Mouse (Mus musculus): ENCODE data around the gene B3gnt3. TPM values are rescaled to one million over a fixed set of nuclear protein-coding genes. Genes with fewer than 3 reads are reported as not detected.
A peak's percentile ranks its signal among the peaks of the same experiment; 100 is the strongest.

The B3gnt3 gene
- total and polyA plus RNA-seq, 3 experiments: 0.19 to 0.84 TPM; not detected in 1

- no peaks in the 10 kb centered on the region for H3K79me2 ChIP-seq (ENCODE audit: control insufficient read depth, insufficient read depth, low read length, poor library complexity)
- TF ChIP-seq HCFC1 (IDR thresholded peaks at IDR 0.05; ENCODE audit: low read depth, low read length): no peak
- no peak for TF ChIP-seq SIN3A (IDR thresholded peaks at IDR 0.05; ENCODE audit: low read length)
- TF ChIP-seq ZC3H11A (IDR thresholded peaks at IDR 0.05; ENCODE audit: low read depth, low read length): no peak
- TF ChIP-seq POLR2AphosphoS2 (IDR thresholded peaks at IDR 0.05; ENCODE audit: low read length): no peak
- no peak for TF ChIP-seq SMC3 (IDR thresholded peaks at IDR 0.05; ENCODE audit: low read depth, low read length)
- TF ChIP-seq MYC (IDR thresholded peaks at IDR 0.05; ENCODE audit: low read depth, low read length): no peak
- TF ChIP-seq MAZ (IDR thresholded peaks at IDR 0.05; ENCODE audit: low read depth, low read length): no peak
- no peak for TF ChIP-seq POLR2AphosphoS5 (IDR thresholded peaks at IDR 0.05; ENCODE audit: borderline replicate concordance, low read depth, low read length)
- TF ChIP-seq TBP (IDR thresholded peaks at IDR 0.05; ENCODE audit: low read depth, low read length): no peak
- TF ChIP-seq CHD2 (IDR thresholded peaks at IDR 0.05; ENCODE audit: low read length): no peak
- TF ChIP-seq ELF1 (IDR thresholded peaks at IDR 0.05; ENCODE audit: low read depth, low read length): no peak
- no peak for TF ChIP-seq MEF2A (IDR thresholded peaks at IDR 0.05; ENCODE audit: extremely low read depth, insufficient replicate concordance, low read depth, low read length, poor library complexity, severe bottlenecking)
- no peak for TF ChIP-seq GABPA (IDR thresholded peaks at IDR 0.05; ENCODE audit: low read depth, low read length)
- no peak for TF ChIP-seq NRF1 (IDR thresholded peaks at IDR 0.05; ENCODE audit: insufficient read depth, low read depth, low read length, poor library complexity, severe bottlenecking)
- no peak for TF ChIP-seq CTCF (IDR thresholded peaks at IDR 0.05 in 2 of 3, conservative IDR thresholded peaks at IDR 0.05 in 1 of 3; ENCODE audit: control insufficient read depth in 1 of 3, insufficient read depth in 1 of 3, low read depth in 2 of 3, low read length in 3 of 3, poor library complexity in 1 of 3, severe bottlenecking in 1 of 3)
- TF ChIP-seq CHD1 (IDR thresholded peaks at IDR 0.05; ENCODE audit: low read depth, low read length): no peak
- no peak for TF ChIP-seq GATA1 (IDR thresholded peaks at IDR 0.05; ENCODE audit: low read depth, low read length)
- no peak for TF ChIP-seq USF1 (IDR thresholded peaks at IDR 0.05; ENCODE audit: low read depth, low read length)
- no peak overlapping the region for H3K9ac ChIP-seq (ENCODE audit: control insufficient read depth, low read depth, low read length, poor library complexity, severe bottlenecking)
- H3K27ac ChIP-seq (ENCODE audit: control insufficient read depth, low read depth, low read length): no peak overlapping the region
- no peak overlapping the region for H3K4me3 ChIP-seq (ENCODE audit: control insufficient read depth in 1 of 2, insufficient read depth in 1 of 2, low read depth in 2 of 2, low read length in 2 of 2)
- H3K36me3 ChIP-seq (ENCODE audit: control insufficient read depth in 1 of 2, insufficient read depth in 2 of 2, low read length in 2 of 2): no peaks in the 10 kb centered on the region
- no peaks in the 10 kb centered on the region for H3K4me1 ChIP-seq (ENCODE audit: control insufficient read depth in 1 of 2, insufficient read depth in 2 of 2, low read length in 2 of 2)
- H3K27me3 ChIP-seq (ENCODE audit: control insufficient read depth in 1 of 2, insufficient read depth in 2 of 2, low read length in 2 of 2): no peaks in the 10 kb centered on the region; a peak in 1 of 4 replicates
- no peaks in the 10 kb centered on the region for H3K9me3 ChIP-seq (replicated peaks; ENCODE audit: insufficient read depth, low read length)
- DNase-seq (ENCODE audit: low read depth, low spot score): no peak
These were observed 47.0 kb downstream of the B3gnt3 start for GRCm38 (mm10) chr8:71654600-71654999.

GRCm38 (mm10) chr8:71645510-71645909, 56.1 kb downstream of the B3gnt3 start:
- no peaks in the 10 kb centered on the region; a peak in 1 of 4 replicates for H3K27me3 ChIP-seq (ENCODE audit: control insufficient read depth in 1 of 2, insufficient read depth in 2 of 2, low read length in 2 of 2)
- H3K9me3 ChIP-seq (replicated peaks; ENCODE audit: insufficient read depth, low read length): no peaks in the 10 kb centered on the region
- no peak for DNase-seq (ENCODE audit: low read depth, low spot score)
- no peak overlapping the region for H3K4me3 ChIP-seq (ENCODE audit: control insufficient read depth in 1 of 2, insufficient read depth in 1 of 2, low read depth in 2 of 2, low read length in 2 of 2)
- no peaks in the 10 kb centered on the region for H3K79me2 ChIP-seq (ENCODE audit: control insufficient read depth, insufficient read depth, low read length, poor library complexity)
- 0 out of 2 replicates have a peak, but pooled peaks have one; percentile 8 for TF ChIP-seq USF1 (IDR thresholded peaks at IDR 0.05; ENCODE audit: low read depth, low read length)
- TF ChIP-seq MYB (IDR thresholded peaks at IDR 0.05; ENCODE audit: low read depth, low read length): no peak
- no peak overlapping the region for H3K9ac ChIP-seq (ENCODE audit: control insufficient read depth, low read depth, low read length, poor library complexity, severe bottlenecking)
- H3K36me3 ChIP-seq (ENCODE audit: control insufficient read depth in 1 of 2, insufficient read depth in 2 of 2, low read length in 2 of 2): no peaks in the 10 kb centered on the region
- no peak overlapping the region for H3K27ac ChIP-seq (ENCODE audit: control insufficient read depth, low read depth, low read length)
- H3K4me1 ChIP-seq (ENCODE audit: control insufficient read depth in 1 of 2, insufficient read depth in 2 of 2, low read length in 2 of 2): no peaks in the 10 kb centered on the region

Other genes starting within 250 kb of the B3gnt3 start
- 26.3 and 28.5 TPM in 2 replicates for gene Abhd8, start 238.1 kb downstream of the B3gnt3 start, total RNA-seq (2012; rRNA removed)
- 10 to 100 TPM in 1 of 2 experiments, not detected in 1; 39.2 TPM for gene Abhd8, start 238.1 kb downstream of the B3gnt3 start, polyA plus RNA-seq (2012; ENCODE audit: insufficient read depth in 1 of 2, insufficient read length in 2 of 2, low read depth in 1 of 2, low replicate concordance in 2 of 2, missing spikeins in 1 of 2)
- gene Mrpl34, start 236.8 kb downstream of the B3gnt3 start, total RNA-seq (2012; rRNA removed): 123 and 143 TPM in 2 replicates
- 100 to 1,000 TPM in 1 of 2 experiments, not detected in 1; 196 TPM for gene Mrpl34, start 236.8 kb downstream of the B3gnt3 start, polyA plus RNA-seq (2012; ENCODE audit: insufficient read depth in 1 of 2, insufficient read length in 2 of 2, low read depth in 1 of 2, low replicate concordance in 2 of 2, missing spikeins in 1 of 2)
- 49.7 and 59.6 TPM in 2 replicates for gene Dda1, start 232.6 kb downstream of the B3gnt3 start, total RNA-seq (2012; rRNA removed)
- 100 to 1,000 TPM in 1 of 2 experiments, not detected in 1; 110 TPM for gene Dda1, start 232.6 kb downstream of the B3gnt3 start, polyA plus RNA-seq (2012; ENCODE audit: insufficient read depth in 1 of 2, insufficient read length in 2 of 2, low read depth in 1 of 2, low replicate concordance in 2 of 2, missing spikeins in 1 of 2)
- gene Ano8, start 215.8 kb downstream of the B3gnt3 start, total RNA-seq (2012; rRNA removed): 3.5 and 3.9 TPM in 2 replicates
- gene Ano8, start 215.8 kb downstream of the B3gnt3 start, polyA plus RNA-seq (2012; ENCODE audit: insufficient read depth in 1 of 2, insufficient read length in 2 of 2, low read depth in 1 of 2, low replicate concordance in 2 of 2, missing spikeins in 1 of 2): 1 to 10 TPM in 1 of 2 experiments, not detected in 1; 4.8 TPM
- gene Gtpbp3, start 213.7 kb downstream of the B3gnt3 start, total RNA-seq (2012; rRNA removed): 45.5 and 49.4 TPM in 2 replicates
- 10 to 100 TPM in 1 of 2 experiments, not detected in 1; 50.1 TPM for gene Gtpbp3, start 213.7 kb downstream of the B3gnt3 start, polyA plus RNA-seq (2012; ENCODE audit: insufficient read depth in 1 of 2, insufficient read length in 2 of 2, low read depth in 1 of 2, low replicate concordance in 2 of 2, missing spikeins in 1 of 2)
- gene Plvap, start 190.0 kb downstream of the B3gnt3 start, total RNA-seq (2012; rRNA removed): 8.2 and 11.7 TPM in 2 replicates
- gene Plvap, start 190.0 kb downstream of the B3gnt3 start, polyA plus RNA-seq (2012; ENCODE audit: insufficient read depth in 1 of 2, insufficient read length in 2 of 2, low read depth in 1 of 2, low replicate concordance in 2 of 2, missing spikeins in 1 of 2): 10 to 100 TPM in 1 of 2 experiments, not detected in 1; 20.4 TPM
- not detected in 2 replicates for gene Ccdc194, start 176.1 kb downstream of the B3gnt3 start, total RNA-seq (2012; rRNA removed)
- gene Ccdc194, start 176.1 kb downstream of the B3gnt3 start, polyA plus RNA-seq (2012; ENCODE audit: insufficient read depth in 1 of 2, insufficient read length in 2 of 2, low read depth in 1 of 2, low replicate concordance in 2 of 2, missing spikeins in 1 of 2): not detected
- 41.1 and 49.9 TPM in 2 replicates for gene Bst2, start 164.3 kb downstream of the B3gnt3 start, total RNA-seq (2012; rRNA removed)
- 100 to 1,000 TPM in 1 of 2 experiments, not detected in 1; 125 TPM for gene Bst2, start 164.3 kb downstream of the B3gnt3 start, polyA plus RNA-seq (2012; ENCODE audit: insufficient read depth in 1 of 2, insufficient read length in 2 of 2, low read depth in 1 of 2, low replicate concordance in 2 of 2, missing spikeins in 1 of 2)
- 39.5 and 46.5 TPM in 2 replicates for gene Mvb12a, start 158.9 kb downstream of the B3gnt3 start, total RNA-seq (2012; rRNA removed)
- gene Mvb12a, start 158.9 kb downstream of the B3gnt3 start, polyA plus RNA-seq (2012; ENCODE audit: insufficient read depth in 1 of 2, insufficient read length in 2 of 2, low read depth in 1 of 2, low replicate concordance in 2 of 2, missing spikeins in 1 of 2): 10 to 100 TPM in 1 of 2 experiments, not detected in 1; 67.3 TPM
- gene Tmem221, start 142.9 kb downstream of the B3gnt3 start, total RNA-seq (2012; rRNA removed): 1.2 and 1.7 TPM in 2 replicates
- gene Tmem221, start 142.9 kb downstream of the B3gnt3 start, polyA plus RNA-seq (2012; ENCODE audit: insufficient read depth in 1 of 2, insufficient read length in 2 of 2, low read depth in 1 of 2, low replicate concordance in 2 of 2, missing spikeins in 1 of 2): 1 to 10 TPM in 1 of 2 experiments, not detected in 1; 5.1 TPM
- gene Nxnl1, start 135.2 kb downstream of the B3gnt3 start, total RNA-seq (2012; rRNA removed): 0.04 TPM in 1 of 2 replicates, not detected in the other
- 1 to 10 TPM in 1 of 2 experiments, not detected in 1; 1.2 TPM for gene Nxnl1, start 135.2 kb downstream of the B3gnt3 start, polyA plus RNA-seq (2012; ENCODE audit: insufficient read depth in 1 of 2, insufficient read length in 2 of 2, low read depth in 1 of 2, low replicate concordance in 2 of 2, missing spikeins in 1 of 2)
- gene Slc27a1, start 132.9 kb downstream of the B3gnt3 start, total RNA-seq (2012; rRNA removed): 0.42 and 0.46 TPM in 2 replicates
- gene Slc27a1, start 132.9 kb downstream of the B3gnt3 start, polyA plus RNA-seq (2012; ENCODE audit: insufficient read depth in 1 of 2, insufficient read length in 2 of 2, low read depth in 1 of 2, low replicate concordance in 2 of 2, missing spikeins in 1 of 2): 1 to 10 TPM in 1 of 2 experiments, not detected in 1; 1.3 TPM
- gene Pgls, start 109.6 kb downstream of the B3gnt3 start, total RNA-seq (2012; rRNA removed): 219 and 257 TPM in 2 replicates
- gene Pgls, start 109.6 kb downstream of the B3gnt3 start, polyA plus RNA-seq (2012; ENCODE audit: insufficient read depth in 1 of 2, insufficient read length in 2 of 2, low read depth in 1 of 2, low replicate concordance in 2 of 2, missing spikeins in 1 of 2): 100 to 1,000 TPM in 1 of 2 experiments, not detected in 1; 225 TPM
- 3.8 and 7.6 TPM in 2 replicates for gene Fam129c, start 104.1 kb downstream of the B3gnt3 start, total RNA-seq (2012; rRNA removed)
- 1 to 10 TPM in 1 of 2 experiments, not detected in 1; 8.3 TPM for gene Fam129c, start 104.1 kb downstream of the B3gnt3 start, polyA plus RNA-seq (2012; ENCODE audit: insufficient read depth in 1 of 2, insufficient read length in 2 of 2, low read depth in 1 of 2, low replicate concordance in 2 of 2, missing spikeins in 1 of 2)
- 37.8 and 50.9 TPM in 2 replicates for gene Colgalt1, start 90.8 kb downstream of the B3gnt3 start, total RNA-seq (2012; rRNA removed)
- 100 to 1,000 TPM in 1 of 2 experiments, 10 to 100 TPM in 1; 59.0 to 102 TPM for gene Colgalt1, start 90.8 kb downstream of the B3gnt3 start, polyA plus RNA-seq (2012; ENCODE audit: insufficient read depth in 1 of 2, insufficient read length in 2 of 2, low read depth in 1 of 2, low replicate concordance in 2 of 2, missing spikeins in 1 of 2)
- 0.81 and 0.92 TPM in 2 replicates for gene Unc13a, start 30.0 kb downstream of the B3gnt3 start, total RNA-seq (2012; rRNA removed)
- 1 to 10 TPM in 1 of 2 experiments, not detected in 1; 3.6 TPM for gene Unc13a, start 30.0 kb downstream of the B3gnt3 start, polyA plus RNA-seq (2012; ENCODE audit: insufficient read depth in 1 of 2, insufficient read length in 2 of 2, low read depth in 1 of 2, low replicate concordance in 2 of 2, missing spikeins in 1 of 2)
- gene Jak3, start 25.5 kb downstream of the B3gnt3 start, total RNA-seq (2012; rRNA removed): 4.2 and 5.1 TPM in 2 replicates
- gene Jak3, start 25.5 kb downstream of the B3gnt3 start, polyA plus RNA-seq (2012; ENCODE audit: insufficient read depth in 1 of 2, insufficient read length in 2 of 2, low read depth in 1 of 2, low replicate concordance in 2 of 2, missing spikeins in 1 of 2): 10 to 100 TPM in 1 of 2 experiments, not detected in 1; 12.4 TPM
- 0.54 and 0.69 TPM in 2 replicates for gene Insl3, start 12.6 kb downstream of the B3gnt3 start, total RNA-seq (2012; rRNA removed)
- gene Insl3, start 12.6 kb downstream of the B3gnt3 start, polyA plus RNA-seq (2012; ENCODE audit: insufficient read depth in 1 of 2, insufficient read length in 2 of 2, low read depth in 1 of 2, low replicate concordance in 2 of 2, missing spikeins in 1 of 2): 1 to 10 TPM in 1 of 2 experiments, not detected in 1; 4.4 TPM
- 2.3 and 3.7 TPM in 2 replicates for gene Fcho1, start 23.9 kb upstream of the B3gnt3 start, total RNA-seq (2012; rRNA removed)
- 1 to 10 TPM in 1 of 2 experiments, not detected in 1; 6.8 TPM for gene Fcho1, start 23.9 kb upstream of the B3gnt3 start, polyA plus RNA-seq (2012; ENCODE audit: insufficient read depth in 1 of 2, insufficient read length in 2 of 2, low read depth in 1 of 2, low replicate concordance in 2 of 2, missing spikeins in 1 of 2)
- gene Zfp709, start 180.2 kb upstream of the B3gnt3 start, total RNA-seq (2012; rRNA removed): 5.0 and 7.2 TPM in 2 replicates
- gene Zfp709, start 180.2 kb upstream of the B3gnt3 start, polyA plus RNA-seq (2012; ENCODE audit: insufficient read depth in 1 of 2, insufficient read length in 2 of 2, low read depth in 1 of 2, low replicate concordance in 2 of 2, missing spikeins in 1 of 2): 1 to 10 TPM in 1 of 2 experiments, not detected in 1; 3.0 TPM
- gene Zfp882, start 206.8 kb upstream of the B3gnt3 start, total RNA-seq (2012; rRNA removed): 12.4 and 13.4 TPM in 2 replicates
- 10 to 100 TPM in 1 of 2 experiments, not detected in 1; 16.1 TPM for gene Zfp882, start 206.8 kb upstream of the B3gnt3 start, polyA plus RNA-seq (2012; ENCODE audit: insufficient read depth in 1 of 2, insufficient read length in 2 of 2, low read depth in 1 of 2, low replicate concordance in 2 of 2, missing spikeins in 1 of 2)
- 12.6 and 14.6 TPM in 2 replicates for gene Zfp617, start 206.8 kb upstream of the B3gnt3 start, total RNA-seq (2012; rRNA removed)
- gene Zfp617, start 206.8 kb upstream of the B3gnt3 start, polyA plus RNA-seq (2012; ENCODE audit: insufficient read depth in 1 of 2, insufficient read length in 2 of 2, low read depth in 1 of 2, low replicate concordance in 2 of 2, missing spikeins in 1 of 2): 10 to 100 TPM in 1 of 2 experiments, not detected in 1; 11.0 TPM
- 28.2 and 30.6 TPM in 2 replicates for gene Zfp961, start 249.2 kb upstream of the B3gnt3 start, total RNA-seq (2012; rRNA removed)
- gene Zfp961, start 249.2 kb upstream of the B3gnt3 start, polyA plus RNA-seq (2012; ENCODE audit: insufficient read depth in 1 of 2, insufficient read length in 2 of 2, low read depth in 1 of 2, low replicate concordance in 2 of 2, missing spikeins in 1 of 2): 10 to 100 TPM in 1 of 2 experiments, not detected in 1; 26.1 TPM